Mouse (Mus musculus): ENCODE results near the gene Tm9sf2. TPM values are rescaled to one million over a fixed set of nuclear protein-coding genes. Genes with fewer than 3 reads are reported as not detected.

Tm9sf2 gene
- total and polyA plus RNA-seq, 3 experiments: 76.0 to 162 (median 131) TPM

GRCm38 (mm10) chr14:122105391-122106285 is 1.2 kb upstream of the Tm9sf2 start:
- DNase-seq (ENCODE audit: low spot score) (no peak), ATAC-seq (ENCODE audit: extremely low read depth, insufficient number of reproducible peaks, low FRiP score, poor library complexity, severe bottlenecking) (no peak)
- Histone ChIP-seq H3K9me3 (replicated peaks) (no peaks in the 10 kb centered on the region; the same call in 1 of the 2 replicates), H3K4me3 (ENCODE audit: low read depth, low read length) (peak overlapping the region; percentile 84), H3K4me1 (ENCODE audit: insufficient read depth, low read depth, low read length) (peaks cover 44% of the 10 kb centered on the region), H3K36me3 (replicated peaks) (peaks cover 19% of the 10 kb centered on the region), H3K27me3 (ENCODE audit: insufficient read depth, low read length) (peaks cover 2% of the 10 kb centered on the region; the same call in 1 of the 2 replicates)
- TF ChIP-seq CTCF (IDR thresholded peaks at IDR 0.05; ENCODE audit: low read depth, low read length): no peak
- TF ChIP-seq GATA1 (IDR thresholded peaks at IDR 0.05; ENCODE audit: borderline replicate concordance, low read length): no peak
- TF ChIP-seq TAL1 (conservative IDR thresholded peaks at IDR 0.05; ENCODE audit: low read depth, low read length): no peak
- TF ChIP-seq POLR2AphosphoS5 (IDR thresholded peaks at IDR 0.05; ENCODE audit: insufficient replicate concordance, low read depth, low read length): no peak
- no peak for TF ChIP-seq GATA2 (IDR thresholded peaks at IDR 0.05; ENCODE audit: borderline replicate concordance, low read depth, low read length)

DNA sequence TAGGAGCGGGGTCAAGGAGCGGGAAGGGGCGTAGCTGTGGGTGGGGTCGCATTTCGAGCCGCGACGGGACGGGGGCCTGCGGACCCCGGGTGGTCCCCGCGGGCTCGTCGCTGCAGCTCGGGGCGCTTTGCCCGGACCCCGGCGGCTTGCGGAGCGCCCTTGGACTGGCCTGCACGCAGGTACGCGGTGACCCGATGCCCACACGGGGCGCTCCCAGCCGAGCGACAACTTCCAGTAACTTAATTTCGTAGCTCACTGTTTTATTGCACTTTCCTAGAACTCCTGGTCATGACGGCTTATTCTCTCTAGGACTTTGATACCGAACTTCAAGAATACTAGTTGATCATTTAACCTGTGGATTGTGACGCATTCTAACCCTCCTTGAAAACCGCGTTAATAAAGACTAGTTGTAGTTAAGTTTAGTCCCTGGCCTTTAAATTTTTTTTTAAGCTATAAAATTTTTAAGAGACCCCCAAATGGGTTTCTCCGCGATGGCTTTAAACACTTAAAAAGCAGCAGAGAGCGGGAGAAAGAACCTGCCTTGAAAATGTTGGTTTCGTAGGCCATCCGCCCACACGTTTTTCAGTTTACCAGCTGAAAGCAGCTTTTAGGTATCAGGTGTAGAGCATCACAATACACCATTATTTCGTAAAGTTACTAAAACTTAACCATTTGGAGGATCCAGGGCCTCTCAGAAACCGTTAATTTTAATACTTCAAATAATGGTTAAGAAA is 810 bp downstream of the Tm9sf2 start:
- ATAC-seq (ENCODE audit: extremely low read depth, insufficient number of reproducible peaks, low FRiP score, poor library complexity, severe bottlenecking): no peak
- Histone ChIP-seq H3K9me3 (replicated peaks) (no peaks in the 10 kb centered on the region), H3K27me3 (ENCODE audit: insufficient read depth, low read length) (no peaks in the 10 kb centered on the region), H3K4me3 (ENCODE audit: low read depth, low read length) (peak overlapping the region; percentile 84), H3K36me3 (replicated peaks) (peaks cover 39% of the 10 kb centered on the region), H3K4me1 (ENCODE audit: insufficient read depth, low read depth, low read length) (peaks cover 56% of the 10 kb centered on the region)
- DNase-seq (ENCODE audit: low spot score): peak; percentile 32
- TF ChIP-seq GATA2 (IDR thresholded peaks at IDR 0.05; ENCODE audit: borderline replicate concordance, low read depth, low read length): no peak
- TF ChIP-seq GATA1 (IDR thresholded peaks at IDR 0.05; ENCODE audit: borderline replicate concordance, low read length): no peak
- no peak for TF ChIP-seq CTCF (IDR thresholded peaks at IDR 0.05; ENCODE audit: low read depth, low read length)
- no peak for TF ChIP-seq POLR2AphosphoS5 (IDR thresholded peaks at IDR 0.05; ENCODE audit: insufficient replicate concordance, low read depth, low read length)

GRCm38 (mm10) chr14:122111681-122112080 is 4.8 kb downstream of the Tm9sf2 start:
- Histone ChIP-seq H3K9me3 (replicated peaks) (no peaks in the 10 kb centered on the region), H3K4me1 (ENCODE audit: insufficient read depth, low read depth, low read length) (peaks cover 43% of the 10 kb centered on the region), H3K4me3 (ENCODE audit: low read depth, low read length) (no peak overlapping the region), H3K36me3 (replicated peaks) (peaks cover 67% of the 10 kb centered on the region), H3K27me3 (ENCODE audit: insufficient read depth, low read length) (no peaks in the 10 kb centered on the region)
- DNase-seq (ENCODE audit: low spot score) (no peak), ATAC-seq (ENCODE audit: extremely low read depth, insufficient number of reproducible peaks, low FRiP score, poor library complexity, severe bottlenecking) (no peak)
- no peak for TF ChIP-seq TAL1 (conservative IDR thresholded peaks at IDR 0.05; ENCODE audit: low read depth, low read length)
- TF ChIP-seq GATA1 (IDR thresholded peaks at IDR 0.05; ENCODE audit: borderline replicate concordance, low read length): no peak
- no peak for TF ChIP-seq GATA2 (IDR thresholded peaks at IDR 0.05; ENCODE audit: borderline replicate concordance, low read depth, low read length)
- no peak for TF ChIP-seq CTCF (IDR thresholded peaks at IDR 0.05; ENCODE audit: low read depth, low read length)
- TF ChIP-seq POLR2AphosphoS5 (IDR thresholded peaks at IDR 0.05; ENCODE audit: insufficient replicate concordance, low read depth, low read length): no peak

- Histone ChIP-seq H3K4me1 (ENCODE audit: insufficient read depth, low read depth, low read length) (peaks cover 48% of the 10 kb centered on the region), H3K36me3 (replicated peaks) (peaks cover 73% of the 10 kb centered on the region), H3K27me3 (ENCODE audit: insufficient read depth, low read length) (no peaks in the 10 kb centered on the region), H3K9me3 (replicated peaks) (no peaks in the 10 kb centered on the region), H3K4me3 (ENCODE audit: low read depth, low read length) (no peak overlapping the region)
- DNase-seq (ENCODE audit: low spot score): no peak
- ATAC-seq (ENCODE audit: extremely low read depth, insufficient number of reproducible peaks, low FRiP score, poor library complexity, severe bottlenecking): no peak
- TF ChIP-seq CTCF (IDR thresholded peaks at IDR 0.05; ENCODE audit: low read depth, low read length): no peak
- TF ChIP-seq POLR2AphosphoS5 (IDR thresholded peaks at IDR 0.05; ENCODE audit: insufficient replicate concordance, low read depth, low read length): no peak
- no peak for TF ChIP-seq GATA2 (IDR thresholded peaks at IDR 0.05; ENCODE audit: borderline replicate concordance, low read depth, low read length)
- no peak for TF ChIP-seq GATA1 (IDR thresholded peaks at IDR 0.05; ENCODE audit: borderline replicate concordance, low read length)
- no peak for TF ChIP-seq TAL1 (conservative IDR thresholded peaks at IDR 0.05; ENCODE audit: low read depth, low read length)
These were observed 5.5 kb downstream of the Tm9sf2 start for GRCm38 (mm10) chr14:122112311-122112710.

DNA sequence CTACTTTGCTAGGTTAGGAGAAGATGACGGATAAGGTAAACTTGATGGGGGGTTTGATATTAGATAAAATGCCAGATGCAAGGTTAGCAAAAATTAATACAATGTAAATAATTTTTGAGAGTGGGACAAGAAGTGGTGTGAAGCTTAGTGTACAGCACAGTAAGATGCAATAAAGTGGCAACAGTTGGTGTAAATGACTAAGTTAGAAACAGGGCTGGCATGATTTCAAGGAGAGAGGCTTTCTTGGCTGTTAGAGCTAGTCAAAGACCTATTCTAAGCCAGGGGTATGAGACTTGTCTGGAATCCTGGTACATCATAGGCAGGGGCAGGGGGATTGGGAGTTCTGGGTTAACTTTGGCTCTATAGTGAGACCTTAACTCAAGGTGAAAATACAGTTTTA is 9.4 kb downstream of the Tm9sf2 start:
- Histone ChIP-seq H3K9me3 (replicated peaks) (no peaks in the 10 kb centered on the region), H3K4me3 (ENCODE audit: low read depth, low read length) (no peak overlapping the region), H3K4me1 (ENCODE audit: insufficient read depth, low read depth, low read length) (peaks cover 29% of the 10 kb centered on the region), H3K36me3 (replicated peaks) (peaks cover 63% of the 10 kb centered on the region), H3K27me3 (ENCODE audit: insufficient read depth, low read length) (no peaks in the 10 kb centered on the region)
- TF ChIP-seq CTCF (IDR thresholded peaks at IDR 0.05; ENCODE audit: low read depth, low read length): no peak
- no peak for TF ChIP-seq GATA2 (IDR thresholded peaks at IDR 0.05; ENCODE audit: borderline replicate concordance, low read depth, low read length)
- TF ChIP-seq TAL1 (conservative IDR thresholded peaks at IDR 0.05; ENCODE audit: low read depth, low read length): no peak
- TF ChIP-seq GATA1 (IDR thresholded peaks at IDR 0.05; ENCODE audit: borderline replicate concordance, low read length): no peak
- TF ChIP-seq POLR2AphosphoS5 (IDR thresholded peaks at IDR 0.05; ENCODE audit: insufficient replicate concordance, low read depth, low read length): no peak
- ATAC-seq (ENCODE audit: extremely low read depth, insufficient number of reproducible peaks, low FRiP score, poor library complexity, severe bottlenecking) (no peak), DNase-seq (ENCODE audit: low spot score) (no peak)
